Mouse (Mus musculus) lung, adult 10 weeks (tissue): ENCODE results near the gene Dppa4. TPM values are rescaled to one million over a fixed set of nuclear protein-coding genes. Genes with fewer than 3 reads are reported as not detected.

ENCODE experiments used
- polyA plus RNA-seq: library from polyadenylated mRNA; stranded (reverse); fragments of 350-450 nt; fragmentation: Illumina TruSeq; extraction: RNeasy Lipid Tissue Mini Kit (QIAGEN cat#74804); gene quantifications from one replicate; pipeline ENCODE4 v1.2.3, GENCODE M21; 2014; ENCODE audit warnings: low read depth, low replicate concordance; ENCODE audit not compliant: insufficient read depth

Gene Dppa4
- polyA plus RNA-seq: not detected

DNA sequence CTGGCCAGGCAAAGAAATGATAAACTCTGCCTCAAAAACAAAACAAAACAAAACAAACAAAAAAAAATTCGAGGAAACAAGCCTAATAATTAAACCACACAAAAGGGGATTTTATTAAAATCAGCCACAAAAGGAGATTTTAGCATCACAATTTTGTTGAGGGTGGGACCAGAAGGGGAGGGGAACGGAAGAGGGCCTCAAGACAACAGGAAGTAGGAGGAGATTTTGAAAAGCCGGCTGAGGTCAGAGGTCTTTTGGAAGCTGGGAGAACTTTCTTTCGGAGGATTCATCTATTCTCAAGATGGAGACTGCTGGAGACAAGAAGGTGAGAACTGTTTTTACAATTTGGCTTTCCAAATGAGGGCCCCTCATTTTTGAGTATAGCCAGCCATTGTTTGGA lies at the start of gene Dppa4:
Gene Dppa4 (plus strand): TSS at position 217 of the 400 bp plus-strand sequence.

DNA sequence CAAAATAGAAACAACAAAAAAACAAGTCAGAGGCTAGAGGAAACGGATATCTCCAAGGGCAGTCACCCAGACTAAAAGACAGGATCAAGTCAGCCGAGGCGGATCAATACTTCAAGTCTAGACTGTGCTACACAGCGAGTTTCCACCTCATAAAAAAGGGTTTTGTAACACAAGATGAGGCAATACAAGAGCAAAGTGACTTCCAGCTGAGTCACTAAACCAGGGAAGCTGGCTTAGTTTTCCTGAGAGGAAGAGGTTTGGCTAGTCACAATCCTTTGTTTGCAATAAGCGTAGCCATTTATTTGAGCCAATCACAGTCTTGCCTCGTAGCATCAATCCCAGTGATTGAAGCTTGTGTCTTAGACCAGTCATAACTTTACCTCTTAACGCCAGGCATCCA lies 20.0 kb downstream of the Dppa4 start, which contains the start of gene Dppa2:
Gene Dppa2 (plus strand): TSS at position 400 of the 400 bp plus-strand sequence.

Other genes with a start within 250 kb of the Dppa4 start
- gene Dppa2, start 20.2 kb downstream of the Dppa4 start, polyA plus RNA-seq: not detected
- gene Gm5485, start 128.7 kb downstream of the Dppa4 start, polyA plus RNA-seq: not detected
- 0.10 TPM for gene Morc1, start 147.5 kb downstream of the Dppa4 start, polyA plus RNA-seq